Mouse (Mus musculus) stomach, postnatal 0 days (tissue): Measurements from ENCODE around the gene Syt3.

Experiments used
- CTCF ChIP-seq: IDR thresholded peaks from 2 replicates; pipeline ENCODE4 v1.5.1; 2016; ENCODE audit warnings: antibody characterized with exemption, low read depth, mild to moderate bottlenecking, moderate library complexity
- EP300 ChIP-seq: optimal IDR thresholded peaks from 2 replicates; pipeline ENCODE3; 2016; ENCODE audit warnings: antibody characterized with exemption

GRCm38 (mm10) chr7:44358886-44359654 is 24.8 kb upstream of the Syt3 start:
- TF ChIP-seq CTCF (no peak), EP300 (no peak)
